In the genomic region with DNA sequence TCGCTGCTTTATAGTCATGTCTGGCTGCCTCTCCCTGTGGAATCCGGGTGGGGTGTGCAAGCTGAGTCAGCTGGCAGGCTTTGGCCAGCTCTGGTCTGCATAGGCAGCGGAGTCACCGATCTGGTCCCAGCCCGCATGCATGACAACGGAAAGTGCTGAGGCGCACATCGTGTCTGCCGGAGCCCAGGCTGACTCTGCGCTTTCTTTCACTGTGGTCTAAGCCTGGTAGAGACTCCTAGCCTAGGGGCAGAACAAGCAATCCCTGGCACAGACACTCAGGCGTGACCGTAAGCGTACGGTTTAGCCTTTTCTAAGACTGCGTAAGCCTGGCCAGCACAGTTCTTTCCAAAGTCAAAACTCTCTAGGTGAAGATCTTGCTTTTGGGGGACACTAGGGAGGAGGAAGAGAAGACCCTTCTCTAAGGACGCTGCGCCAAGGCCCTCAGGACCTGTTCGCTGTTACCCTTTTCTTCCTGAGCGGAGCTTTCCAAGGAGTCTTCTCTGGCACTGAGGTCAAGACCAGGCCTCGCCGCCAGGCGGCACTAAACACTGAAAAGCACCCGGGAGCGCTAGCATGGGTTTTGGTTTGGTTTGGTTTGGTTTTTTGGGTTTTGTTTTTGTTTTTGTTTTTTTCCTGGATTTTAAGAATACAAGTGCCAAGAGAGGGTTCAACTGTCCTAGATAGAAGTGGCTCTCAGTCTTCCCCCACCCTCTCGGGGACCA, we compare ENCODE assay signal across 9 mouse cellular contexts. TPM values are rescaled to one million over a fixed set of nuclear protein-coding genes. Genes with fewer than 3 reads are reported as not detected.
DNase-seq lines count a peak whose midpoint lies in the region; ATAC-seq and TF ChIP-seq lines count a peak whose summit lies in the region.
"Had no signal": no experiment of that assay in that cellular context is flagged by ENCODE, and none has a peak within 500 bp of the region (broad histone marks: within the 10 kb centered on the region; RNA-seq: fewer than 3 reads in every experiment).

Cryba2 (minus strand) TSS at position 10 of the 722 bp plus-strand sequence.

- peak; percentile 64 for TF ChIP-seq CTCF in left cerebral cortex, adult 2 months (IDR thresholded peaks at IDR 0.05)

- DNase-seq in left cerebral cortex, adult 2 months (ENCODE audit: extremely low spot score in 1 of 2, low spot score in 2 of 2), result peak; percentile 32 to 56
- no peak for DNase-seq in left cerebral cortex, adult 8-10 months (ENCODE audit: low spot score in 2 of 2)
- DNase-seq in adipocyte (ENCODE audit: low spot score), result peak; percentile 48
- DNase-seq in embryo, embryonic 11.5 days (ENCODE audit: low read depth, low spot score), result peak; percentile 58
- no peak for DNase-seq in spleen, adult 12 weeks (ENCODE audit: low spot score)

- peaks cover 32% of the 10 kb centered on the region for H3K4me1 ChIP-seq in hindbrain, embryonic 12.5 days
- peaks cover 9% of the 10 kb centered on the region for H3K4me1 ChIP-seq in limb, embryonic 12.5 days (replicated peaks)
- H3K4me1 ChIP-seq in neural tube, embryonic 14.5 days (ENCODE audit: control insufficient read depth, insufficient read depth, low read length), result peaks cover 6% of the 10 kb centered on the region; the same call in 1 of the 2 replicates

- H3K9me3 ChIP-seq in hindbrain, embryonic 12.5 days (replicated peaks), result no peaks in the 10 kb centered on the region
- H3K9me3 ChIP-seq in limb, embryonic 12.5 days, result no peaks in the 10 kb centered on the region
- no peaks in the 10 kb centered on the region for H3K9me3 ChIP-seq in neural tube, embryonic 14.5 days (ENCODE audit: control insufficient read depth, low read length)

- no peak within 1 kb of the TSS for H3K9ac ChIP-seq in hindbrain, embryonic 12.5 days
- H3K9ac ChIP-seq in limb, embryonic 12.5 days (replicated peaks), result no peak within 1 kb of the TSS
- H3K9ac ChIP-seq in neural tube, embryonic 14.5 days (replicated peaks; ENCODE audit: low read depth, low read length), result no peak within 1 kb of the TSS

- H3K4me3 ChIP-seq in left cerebral cortex, adult 2 months, result peak within 1 kb of the TSS; percentile 16; the same call in 1 of the 2 replicates
- peak within 1 kb of the TSS; percentile 15 for H3K4me3 ChIP-seq in hindbrain, embryonic 12.5 days
- 0 out of 2 replicates have a peak within 1 kb of the TSS, but pooled peaks have one; percentile 2 for H3K4me3 ChIP-seq in limb, embryonic 12.5 days (replicated peaks)
- peak within 1 kb of the TSS; percentile 20 for H3K4me3 ChIP-seq in neural tube, embryonic 14.5 days (ENCODE audit: low read depth, low read length)

- 5% methylated on average over 25 of the region's 25 CpGs for WGBS in hindbrain, embryonic 12.5 days
- 3% methylated on average over 25 of the region's 25 CpGs for WGBS in limb, embryonic 12.5 days
- 1% methylated on average over 25 of the region's 25 CpGs for WGBS in neural tube, embryonic 14.5 days

- intact Hi-C loops in left cerebral cortex, adult 2 months (cut with DNase I), result no loop called here

- H3K36me3 ChIP-seq in hindbrain, embryonic 12.5 days, result no peaks in the 10 kb centered on the region
- no peaks in the 10 kb centered on the region for H3K36me3 ChIP-seq in limb, embryonic 12.5 days
- H3K36me3 ChIP-seq in neural tube, embryonic 14.5 days (ENCODE audit: control insufficient read depth, insufficient read depth, low read length), result no peaks in the 10 kb centered on the region

- ATAC-seq in hindbrain, embryonic 12.5 days (ENCODE audit: low FRiP score), result peak; percentile 47; the same call in 1 of the 2 replicates
- no peak for ATAC-seq in limb, embryonic 12.5 days (ENCODE audit: insufficient number of reproducible peaks, insufficient read depth, low FRiP score, low TSS enrichment, low read depth)
- ATAC-seq in neural tube, embryonic 14.5 days (ENCODE audit: low read depth), result peak; percentile 68; the same call in 1 of the 2 replicates

- H3K27ac ChIP-seq in left cerebral cortex, adult 2 months, result no peak within 1 kb of the TSS
- H3K27ac ChIP-seq in hindbrain, embryonic 12.5 days, result no peak within 1 kb of the TSS
- no peak within 1 kb of the TSS for H3K27ac ChIP-seq in limb, embryonic 12.5 days
- no peak within 1 kb of the TSS for H3K27ac ChIP-seq in neural tube, embryonic 14.5 days (ENCODE audit: low read depth, low read length)
- H3K27ac ChIP-seq: macrophage had no signal

- peak within 1 kb of the TSS; percentile 34 for H3K4me2 ChIP-seq in hindbrain, embryonic 12.5 days (replicated peaks)
- H3K4me2 ChIP-seq in limb, embryonic 12.5 days, result no peak within 1 kb of the TSS
- H3K4me2 ChIP-seq in neural tube, embryonic 14.5 days (ENCODE audit: low read depth, low read length), result peak within 1 kb of the TSS; percentile 39

- peaks cover 97% of the 10 kb centered on the region for H3K27me3 ChIP-seq in hindbrain, embryonic 12.5 days
- H3K27me3 ChIP-seq in limb, embryonic 12.5 days, result peaks cover 98% of the 10 kb centered on the region
- peaks cover 59% of the 10 kb centered on the region for H3K27me3 ChIP-seq in neural tube, embryonic 14.5 days (ENCODE audit: control insufficient read depth, insufficient read depth, low read length)

RNA-seq across cellular contexts. Expression of gene Cryba2, which starts in this region (rescaled TPM):
- total RNA-seq in left cerebral cortex, adult 2 months (2021), result not detected
- under 1 TPM in 1 of 4 experiments, not detected in 3; 0.58 TPM for total RNA-seq in left cerebral cortex, adult 8-10 months (2022)
- polyA plus RNA-seq in hindbrain, embryonic 12.5 days (2016; fragmentation: Nextera tagmentation; extraction: Ambion mirVana), result 1.6 and 2.8 TPM in 2 replicates
- polyA plus RNA-seq in limb, embryonic 12.5 days (2016; fragmentation: Nextera tagmentation; extraction: Ambion mirVana), result not detected in 2 replicates
- polyA plus RNA-seq in neural tube, embryonic 14.5 days (2014; fragmentation: Nextera tagmentation; extraction: Ambion mirVana), result 0.40 and 1.7 TPM in 2 replicates
- polyA plus RNA-seq: macrophage had no signal

Comparison
In these comparisons a context has a peak if more than half of its experiments do, and no peak if none do; other contexts are left out.
1. Peak in DNase-seq and H3K4me3 ChIP-seq in left cerebral cortex, adult 2 months; RNA of the gene not detected or under 1 TPM.
2. DNase-seq: peak in adipocyte (single experiment) and embryo, embryonic 11.5 days (single experiment); none in left cerebral cortex, adult 8-10 months (0 of 2) and spleen, adult 12 weeks (single experiment).
3. Peak in every context shown above with its lines, with median percentiles within 50 percentile points of each other: H3K4me3 ChIP-seq.